Mouse (Mus musculus): ENCODE results near the gene Lrp8. TPM values are rescaled to one million over a fixed set of nuclear protein-coding genes. Genes with fewer than 3 reads are reported as not detected.

Gene Lrp8
- polyA plus RNA-seq, 1 experiment from 2014 or later: 69.5 TPM

GRCm38 (mm10) chr4:107833525-107833924 lies 31.5 kb downstream of the Lrp8 start:
- 76% methylated on average over 5 of the region's 5 CpGs for WGBS
- Histone ChIP-seq H3K36me3 (replicated peaks; ENCODE audit: control insufficient read depth, insufficient read depth) (peaks cover 12% of the 10 kb centered on the region; the same call in 1 of the 2 replicates), H3K9me3 (ENCODE audit: control insufficient read depth, low read length) (no peaks in the 10 kb centered on the region), H3K4me3 (replicated peaks; ENCODE audit: low read length) (no peak overlapping the region), H3K9ac (no peak overlapping the region), H3K4me1 (replicated peaks; ENCODE audit: control insufficient read depth, insufficient read depth, low read length) (peaks cover 96% of the 10 kb centered on the region), H3K27ac (peak overlapping the region; percentile 14; the same call in 1 of the 2 replicates), H3K27me3 (ENCODE audit: control insufficient read depth, insufficient read depth, low read length) (no peaks in the 10 kb centered on the region), H3K4me2 (replicated peaks) (no peak overlapping the region)
- ATAC-seq (ENCODE audit: low FRiP score): no peak
- DNase-seq (ENCODE audit: low spot score): no peak

- 24% methylated on average over 22 of the region's 22 CpGs for WGBS
Measured at GRCm38 (mm10) chr4:107834643-107835314, 32.7 kb downstream of the Lrp8 start.

GRCm38 (mm10) chr4:107835508-107835909 lies 33.4 kb downstream of the Lrp8 start:
- H3K27me3 ChIP-seq (ENCODE audit: control insufficient read depth, insufficient read depth, low read length): no peaks in the 10 kb centered on the region
- no peaks in the 10 kb centered on the region for H3K9me3 ChIP-seq (ENCODE audit: control insufficient read depth, low read length)
- H3K4me1 ChIP-seq (replicated peaks; ENCODE audit: control insufficient read depth, insufficient read depth, low read length): peaks cover 85% of the 10 kb centered on the region
- no peak overlapping the region for H3K4me3 ChIP-seq (replicated peaks; ENCODE audit: low read length)
- peak overlapping the region; percentile 8; the same call in 1 of the 2 replicates for H3K4me2 ChIP-seq (replicated peaks)
- WGBS: 5% methylated on average over 5 of the region's 5 CpGs
- ATAC-seq (ENCODE audit: low FRiP score) (peak; percentile 12; the same call in 1 of the 2 replicates), DNase-seq (ENCODE audit: low spot score) (no peak)
- peaks cover 12% of the 10 kb centered on the region; the same call in 1 of the 2 replicates for H3K36me3 ChIP-seq (replicated peaks; ENCODE audit: control insufficient read depth, insufficient read depth)
- H3K27ac ChIP-seq: peak overlapping the region; percentile 92
- peak overlapping the region; percentile 53 for H3K9ac ChIP-seq

More at GRCm38 (mm10) chr4:107834643-107835314, 32.7 kb downstream of the Lrp8 start:
- ATAC-seq (ENCODE audit: low FRiP score) (no peak), DNase-seq (ENCODE audit: low spot score) (peak; percentile 60)
- Histone ChIP-seq H3K27ac (peak overlapping the region; percentile 92), H3K4me3 (replicated peaks; ENCODE audit: low read length) (no peak overlapping the region), H3K4me2 (replicated peaks) (peak overlapping the region; percentile 8; the same call in 1 of the 2 replicates), H3K9ac (peak overlapping the region; percentile 53), H3K27me3 (ENCODE audit: control insufficient read depth, insufficient read depth, low read length) (no peaks in the 10 kb centered on the region), H3K9me3 (ENCODE audit: control insufficient read depth, low read length) (no peaks in the 10 kb centered on the region), H3K4me1 (replicated peaks; ENCODE audit: control insufficient read depth, insufficient read depth, low read length) (peaks cover 92% of the 10 kb centered on the region), H3K36me3 (replicated peaks; ENCODE audit: control insufficient read depth, insufficient read depth) (peaks cover 12% of the 10 kb centered on the region; the same call in 1 of the 2 replicates)

GRCm38 (mm10) chr4:107836758-107837157 lies 34.7 kb downstream of the Lrp8 start:
- H3K4me2 ChIP-seq (replicated peaks): no peak overlapping the region
- H3K9ac ChIP-seq: peak overlapping the region; percentile 53; the same call in 1 of the 2 replicates
- peak overlapping the region; percentile 92 for H3K27ac ChIP-seq
- DNase-seq (ENCODE audit: low spot score) (peak; percentile 91), ATAC-seq (ENCODE audit: low FRiP score) (0 out of 2 replicates have a peak, but pooled peaks have one; percentile 31)
- peaks cover 12% of the 10 kb centered on the region; the same call in 1 of the 2 replicates for H3K36me3 ChIP-seq (replicated peaks; ENCODE audit: control insufficient read depth, insufficient read depth)
- H3K27me3 ChIP-seq (ENCODE audit: control insufficient read depth, insufficient read depth, low read length): no peaks in the 10 kb centered on the region
- H3K4me1 ChIP-seq (replicated peaks; ENCODE audit: control insufficient read depth, insufficient read depth, low read length): peaks cover 73% of the 10 kb centered on the region
- no peaks in the 10 kb centered on the region for H3K9me3 ChIP-seq (ENCODE audit: control insufficient read depth, low read length)
- WGBS: 16% methylated on average over 5 of the region's 5 CpGs
- H3K4me3 ChIP-seq (replicated peaks; ENCODE audit: low read length): no peak overlapping the region

GRCm38 (mm10) chr4:107837910-107838309 lies 35.8 kb downstream of the Lrp8 start:
- peaks cover 12% of the 10 kb centered on the region; the same call in 1 of the 2 replicates for H3K36me3 ChIP-seq (replicated peaks; ENCODE audit: control insufficient read depth, insufficient read depth)
- H3K9me3 ChIP-seq (ENCODE audit: control insufficient read depth, low read length): no peaks in the 10 kb centered on the region
- no peak overlapping the region for H3K4me3 ChIP-seq (replicated peaks; ENCODE audit: low read length)
- no peak for ATAC-seq (ENCODE audit: low FRiP score)
- no peaks in the 10 kb centered on the region for H3K27me3 ChIP-seq (ENCODE audit: control insufficient read depth, insufficient read depth, low read length)
- H3K27ac ChIP-seq: peak overlapping the region; percentile 92
- 23% methylated on average over 3 of the region's 3 CpGs for WGBS
- H3K9ac ChIP-seq: peak overlapping the region; percentile 53; the same call in 1 of the 2 replicates
- no peak overlapping the region for H3K4me2 ChIP-seq (replicated peaks)
- DNase-seq (ENCODE audit: low spot score): no peak
- H3K4me1 ChIP-seq (replicated peaks; ENCODE audit: control insufficient read depth, insufficient read depth, low read length): peaks cover 62% of the 10 kb centered on the region

GRCm38 (mm10) chr4:107843687-107844086 lies 41.6 kb downstream of the Lrp8 start:
- no peak overlapping the region for H3K9ac ChIP-seq
- H3K27ac ChIP-seq: no peak overlapping the region
- ATAC-seq (ENCODE audit: low FRiP score) (no peak), DNase-seq (ENCODE audit: low spot score) (no peak)
- no peak overlapping the region for H3K4me3 ChIP-seq (replicated peaks; ENCODE audit: low read length)
- WGBS: 48% methylated on average over 8 of the region's 8 CpGs
- H3K4me1 ChIP-seq (replicated peaks; ENCODE audit: control insufficient read depth, insufficient read depth, low read length): peaks cover 7% of the 10 kb centered on the region; the same call in 1 of the 2 replicates
- no peak overlapping the region for H3K4me2 ChIP-seq (replicated peaks)
- H3K36me3 ChIP-seq (replicated peaks; ENCODE audit: control insufficient read depth, insufficient read depth): peaks cover 35% of the 10 kb centered on the region
- H3K27me3 ChIP-seq (ENCODE audit: control insufficient read depth, insufficient read depth, low read length): no peaks in the 10 kb centered on the region
- H3K9me3 ChIP-seq (ENCODE audit: control insufficient read depth, low read length): no peaks in the 10 kb centered on the region

- DNase-seq (ENCODE audit: low spot score) (peak; percentile 88), ATAC-seq (ENCODE audit: low FRiP score) (no peak)
- H3K27ac ChIP-seq: no peak overlapping the region
- H3K4me2 ChIP-seq (replicated peaks): no peak overlapping the region
- H3K9ac ChIP-seq: no peak overlapping the region
- H3K4me1 ChIP-seq (replicated peaks; ENCODE audit: control insufficient read depth, insufficient read depth, low read length): no peaks in the 10 kb centered on the region; the same call in 1 of the 2 replicates
- H3K27me3 ChIP-seq (ENCODE audit: control insufficient read depth, insufficient read depth, low read length): no peaks in the 10 kb centered on the region
- H3K9me3 ChIP-seq (ENCODE audit: control insufficient read depth, low read length): no peaks in the 10 kb centered on the region
- H3K4me3 ChIP-seq (replicated peaks; ENCODE audit: low read length): no peak overlapping the region
- peaks cover 48% of the 10 kb centered on the region for H3K36me3 ChIP-seq (replicated peaks; ENCODE audit: control insufficient read depth, insufficient read depth)
- 1% methylated on average over 10 of the region's 10 CpGs for WGBS
Measured at GRCm38 (mm10) chr4:107844971-107845370, 42.9 kb downstream of the Lrp8 start.

GRCm38 (mm10) chr4:107846795-107847194 lies 44.7 kb downstream of the Lrp8 start:
- H3K27ac ChIP-seq: no peak overlapping the region
- no peaks in the 10 kb centered on the region for H3K9me3 ChIP-seq (ENCODE audit: control insufficient read depth, low read length)
- no peaks in the 10 kb centered on the region for H3K27me3 ChIP-seq (ENCODE audit: control insufficient read depth, insufficient read depth, low read length)
- peaks cover 66% of the 10 kb centered on the region for H3K36me3 ChIP-seq (replicated peaks; ENCODE audit: control insufficient read depth, insufficient read depth)
- ATAC-seq (ENCODE audit: low FRiP score) (no peak), DNase-seq (ENCODE audit: low spot score) (no peak)
- H3K9ac ChIP-seq: no peak overlapping the region
- no peak overlapping the region for H3K4me3 ChIP-seq (replicated peaks; ENCODE audit: low read length)
- no peak overlapping the region for H3K4me2 ChIP-seq (replicated peaks)
- H3K4me1 ChIP-seq (replicated peaks; ENCODE audit: control insufficient read depth, insufficient read depth, low read length): no peaks in the 10 kb centered on the region; the same call in 1 of the 2 replicates
- 60% methylated on average over 7 of the region's 7 CpGs for WGBS

GRCm38 (mm10) chr4:107848546-107848945 lies 46.5 kb downstream of the Lrp8 start:
- Histone ChIP-seq H3K4me1 (replicated peaks; ENCODE audit: control insufficient read depth, insufficient read depth, low read length) (no peaks in the 10 kb centered on the region; the same call in 1 of the 2 replicates), H3K27ac (no peak overlapping the region), H3K9me3 (ENCODE audit: control insufficient read depth, low read length) (no peaks in the 10 kb centered on the region), H3K9ac (no peak overlapping the region), H3K36me3 (replicated peaks; ENCODE audit: control insufficient read depth, insufficient read depth) (peaks cover 75% of the 10 kb centered on the region), H3K27me3 (ENCODE audit: control insufficient read depth, insufficient read depth, low read length) (no peaks in the 10 kb centered on the region), H3K4me2 (replicated peaks) (no peak overlapping the region), H3K4me3 (replicated peaks; ENCODE audit: low read length) (no peak overlapping the region)
- ATAC-seq (ENCODE audit: low FRiP score) (no peak), DNase-seq (ENCODE audit: low spot score) (no peak)
- 82% methylated on average over 5 of the region's 5 CpGs for WGBS
